Mouse (Mus musculus) olfactory bulb, adult 2 months (tissue): ENCODE measurements around the gene Mvb12b. TPM values are rescaled to one million over a fixed set of nuclear protein-coding genes. Genes with fewer than 3 reads are reported as not detected.
"Not testable (repeated sequence)": the region's sequence is repeated elsewhere in the genome, so short reads cannot be mapped to it uniquely, and the experiment has no call there.

Experiments used
- H3K27ac ChIP-seq: fragments of 200-500 bp; 2 replicates; pipeline ENCODE4 v1.5.1; 2012; ENCODE audit warnings: low read depth, low read length; ENCODE audit not compliant: insufficient read depth
- H3K4me1 ChIP-seq: fragments of 200-500 bp; 2 replicates; pipeline ENCODE4 v1.6.1; 2012; ENCODE audit warnings: low read length; ENCODE audit not compliant: control insufficient read depth, insufficient read depth
- H3K4me3 ChIP-seq: fragments of 200-500 bp; 2 replicates; pipeline ENCODE4 v1.5.1; 2012; ENCODE audit warnings: mild to moderate bottlenecking, low read depth, low read length, moderate library complexity; ENCODE audit not compliant: insufficient read depth
- CTCF ChIP-seq: fragments of 200-500 bp; IDR thresholded peaks from 2 replicates; pipeline ENCODE4 v1.5.1; 2012; ENCODE audit warnings: low read depth, mild to moderate bottlenecking, low read length, moderate library complexity; ENCODE audit not compliant: insufficient read depth
- POLR2A ChIP-seq: fragments of 200-500 bp; IDR thresholded peaks from 2 replicates; pipeline ENCODE4 v1.6.1; 2012; ENCODE audit warnings: mild to moderate bottlenecking, low read depth, low read length, moderate library complexity; ENCODE audit not compliant: insufficient read depth
- WGBS: fragments of 180-500 bp; shearing (Covaris S2); methylation state at CpG from one replicate; pipeline ENCODE4 v1.1.7; 2018; 5-methylcytosine and 5-hydroxymethylcytosine counted together
- polyA plus RNA-seq: library from polyadenylated mRNA; stranded (reverse); fragments of >200 nt; gene quantifications from 2 replicates; pipeline ENCODE4 v1.2.4, GENCODE M21; 2012; ENCODE audit warnings: low replicate concordance; ENCODE audit not compliant: missing spikeins, insufficient read depth, insufficient read length

Gene Mvb12b
- polyA plus RNA-seq, 1 experiment: not detected

GRCm38 (mm10) chr2:33918318-33918717 is 30.6 kb upstream of the Mvb12b start:
- Histone ChIP-seq H3K4me1 (no peaks in the 10 kb centered on the region), H3K4me3 (no peak overlapping the region), H3K27ac (no peak overlapping the region)
- peak; percentile 31; the same call in 1 of the 2 replicates for TF ChIP-seq CTCF
- TF ChIP-seq POLR2A: no peak
- WGBS: 68% methylated on average over 6 of the region's 6 CpGs

GRCm38 (mm10) chr2:33916603-33917002 is 28.9 kb upstream of the Mvb12b start:
- H3K4me1 ChIP-seq: no peaks in the 10 kb centered on the region
- no peak overlapping the region for H3K4me3 ChIP-seq
- TF ChIP-seq POLR2A (no peak), CTCF (no peak)
- H3K27ac ChIP-seq: no peak overlapping the region
- WGBS: 48% methylated on average over 11 of the region's 11 CpGs

GRCm38 (mm10) chr2:33914998-33915397 is 27.3 kb upstream of the Mvb12b start:
- Histone ChIP-seq H3K4me1 (no peaks in the 10 kb centered on the region), H3K4me3 (no peak overlapping the region), H3K27ac (no peak overlapping the region)
- TF ChIP-seq POLR2A (no peak), CTCF (no peak)
- WGBS: 87% methylated on average over 8 of the region's 8 CpGs

- Histone ChIP-seq H3K4me1 (no peaks in the 10 kb centered on the region), H3K27ac (no peak overlapping the region), H3K4me3 (no peak overlapping the region)
- TF ChIP-seq CTCF (no peak), POLR2A (no peak)
- 85% methylated on average over 3 of the region's 3 CpGs for WGBS
Observed at GRCm38 (mm10) chr2:33914334-33914733, 26.6 kb upstream of the Mvb12b start.

- WGBS: 66% methylated on average over 1 of the region's 1 CpGs
- H3K4me3 ChIP-seq, H3K27ac ChIP-seq, H3K4me1 ChIP-seq: not testable (repeated sequence)
Observed at GRCm38 (mm10) chr2:33913598-33913997, 25.9 kb upstream of the Mvb12b start.

- 91% methylated on average over 3 of the region's 3 CpGs for WGBS
Observed at GRCm38 (mm10) chr2:33912741-33913140, 25.0 kb upstream of the Mvb12b start.

GRCm38 (mm10) chr2:33908374-33908773 is 20.6 kb upstream of the Mvb12b start:
- H3K4me1 ChIP-seq: peaks cover 4% of the 10 kb centered on the region; the same call in 1 of the 2 replicates
- no peak for TF ChIP-seq CTCF
- no peak for TF ChIP-seq POLR2A
- H3K4me3 ChIP-seq: no peak overlapping the region
- WGBS: 40% methylated on average over 8 of the region's 8 CpGs
- no peak overlapping the region for H3K27ac ChIP-seq

More at GRCm38 (mm10) chr2:33912741-33913140, 25.0 kb upstream of the Mvb12b start:
- H3K4me3 ChIP-seq: no peak overlapping the region
- peaks cover 4% of the 10 kb centered on the region; the same call in 1 of the 2 replicates for H3K4me1 ChIP-seq
- TF ChIP-seq CTCF: no peak
- TF ChIP-seq POLR2A: no peak
- H3K27ac ChIP-seq: no peak overlapping the region

GRCm38 (mm10) chr2:33907174-33907573 is 19.4 kb upstream of the Mvb12b start:
- H3K27ac ChIP-seq: no peak overlapping the region
- TF ChIP-seq CTCF (no peak), POLR2A (no peak)
- 88% methylated on average over 6 of the region's 6 CpGs for WGBS

GRCm38 (mm10) chr2:33895829-33896228 is 8.1 kb upstream of the Mvb12b start:
- Histone ChIP-seq H3K4me1 (no peaks in the 10 kb centered on the region), H3K27ac (no peak overlapping the region), H3K4me3 (no peak overlapping the region)
- TF ChIP-seq POLR2A (no peak), CTCF (no peak)
- 95% methylated on average over 3 of the region's 3 CpGs for WGBS

More at GRCm38 (mm10) chr2:33907174-33907573, 19.4 kb upstream of the Mvb12b start:
- H3K4me3 ChIP-seq: no peak overlapping the region
- H3K4me1 ChIP-seq: peaks cover 4% of the 10 kb centered on the region; the same call in 1 of the 2 replicates

- Histone ChIP-seq H3K27ac (no peak overlapping the region), H3K4me1 (no peaks in the 10 kb centered on the region), H3K4me3 (no peak overlapping the region)
- whole genome bisulfite sequencing: 86% methylated on average over 3 of the region's 3 CpGs
- no peak for TF ChIP-seq POLR2A
- TF ChIP-seq CTCF: no peak
Observed at GRCm38 (mm10) chr2:33893151-33893550, 5.4 kb upstream of the Mvb12b start.
